Mouse (Mus musculus) lung, embryonic 14.5 days (tissue): Measurements from ENCODE around the gene Tfr2. TPM values are rescaled to one million over a fixed set of nuclear protein-coding genes. Genes with fewer than 3 reads are reported as not detected.
A peak's percentile ranks its signal among the peaks of the same experiment; 100 is the strongest.

ENCODE experiments used
- ATAC-seq: fragments of 200-750 bp; cut with Nextera tagmentation; 2 replicates; pipeline ENCODE4 v1.8.0; 2017; ENCODE audit warnings: mild to moderate bottlenecking, moderate TSS enrichment, moderate library complexity; ENCODE audit not compliant: insufficient read depth
- DNase-seq: peaks from one replicate; pipeline ENCODE4 v3.0.0-alpha.2; 2015
- H3K27ac ChIP-seq: fragments of 300-500 bp; sonication (generic); 2 replicates; pipeline ENCODE4 v1.5.1; 2014; ENCODE audit warnings: low read depth, mild to moderate bottlenecking, moderate library complexity
- H3K27me3 ChIP-seq: fragments of 300-500 bp; sonication (generic); 2 replicates; pipeline ENCODE4 v1.6.1; 2014; ENCODE audit warnings: low read length, control low read depth; ENCODE audit not compliant: insufficient read depth
- H3K36me3 ChIP-seq: fragments of 300-500 bp; sonication (generic); 2 replicates; pipeline ENCODE4 v1.6.1; 2014; ENCODE audit warnings: control low read depth; ENCODE audit not compliant: insufficient read depth
- H3K4me1 ChIP-seq: fragments of 300-500 bp; sonication (generic); 2 replicates; pipeline ENCODE4 v1.6.1; 2014; ENCODE audit warnings: antibody characterized with exemption, control low read depth; ENCODE audit not compliant: insufficient read depth
- H3K4me2 ChIP-seq: fragments of 300-500 bp; sonication (generic); 2 replicates; pipeline ENCODE4 v1.6.1; 2014; ENCODE audit warnings: mild to moderate bottlenecking
- H3K4me3 ChIP-seq: fragments of 300-500 bp; sonication (generic); 2 replicates; pipeline ENCODE4 v1.5.1; 2014; ENCODE audit warnings: low read depth, low read length
- H3K9ac ChIP-seq: fragments of 300-500 bp; sonication (generic); 2 replicates; pipeline ENCODE4 v1.6.1; 2014
- H3K9me3 ChIP-seq: fragments of 300-500 bp; sonication (generic); 2 replicates; pipeline ENCODE4 v1.6.1; 2016; ENCODE audit warnings: low read depth, low read length, control low read depth
- CTCF ChIP-seq: IDR thresholded peaks from 2 replicates; pipeline ENCODE4 v1.5.1; 2016; ENCODE audit warnings: antibody characterized with exemption, low read depth
- WGBS: fragments of 180-500 bp; shearing (Covaris S2); extraction: QIAGEN DNeasy Blood & Tissue Kit; methylation state at CpG from one replicate; pipeline ENCODE4 v1.1.7; 2014; 5-methylcytosine and 5-hydroxymethylcytosine counted together
- polyA plus RNA-seq: library from polyadenylated mRNA; unstranded; fragments of >200 nt; fragmentation: Nextera tagmentation; extraction: Ambion mirVana; gene quantifications from 2 replicates; pipeline ENCODE4 v1.2.1, GENCODE M21; 2014

Gene Tfr2
- polyA plus RNA-seq, 1 experiment from 2014 or later, result 0.47 TPM

GRCm38 (mm10) chr5:137551119-137551518, 18.5 kb upstream of the Tfr2 start:
- no peak overlapping the region for H3K4me2 ChIP-seq
- peak; percentile 38; the same call in 1 of the 2 replicates for TF ChIP-seq CTCF
- no peak for ATAC-seq
- H3K36me3 ChIP-seq, result no peaks in the 10 kb centered on the region
- no peak for DNase-seq
- H3K9ac ChIP-seq, result no peak overlapping the region
- H3K4me3 ChIP-seq, result no peak overlapping the region
- WGBS, result 64% methylated on average over 5 of the region's 5 CpGs
- no peak overlapping the region for H3K27ac ChIP-seq
- H3K27me3 ChIP-seq, result peaks cover 16% of the 10 kb centered on the region
- H3K4me1 ChIP-seq, result no peaks in the 10 kb centered on the region
- no peaks in the 10 kb centered on the region for H3K9me3 ChIP-seq

- no peaks in the 10 kb centered on the region for H3K36me3 ChIP-seq
- DNase-seq (no peak), ATAC-seq (no peak)
- H3K4me3 ChIP-seq, result peak overlapping the region; percentile 10; the same call in 1 of the 2 replicates
- TF ChIP-seq CTCF, result no peak
- H3K4me1 ChIP-seq, result no peaks in the 10 kb centered on the region
- no peak overlapping the region for H3K9ac ChIP-seq
- no peak overlapping the region for H3K27ac ChIP-seq
- peaks cover 16% of the 10 kb centered on the region for H3K27me3 ChIP-seq
- WGBS, result 31% methylated on average over 6 of the region's 6 CpGs
- peak overlapping the region; percentile 51 for H3K4me2 ChIP-seq
- H3K9me3 ChIP-seq, result no peaks in the 10 kb centered on the region
These were observed 16.6 kb upstream of the Tfr2 start for GRCm38 (mm10) chr5:137553000-137553399.

DNA sequence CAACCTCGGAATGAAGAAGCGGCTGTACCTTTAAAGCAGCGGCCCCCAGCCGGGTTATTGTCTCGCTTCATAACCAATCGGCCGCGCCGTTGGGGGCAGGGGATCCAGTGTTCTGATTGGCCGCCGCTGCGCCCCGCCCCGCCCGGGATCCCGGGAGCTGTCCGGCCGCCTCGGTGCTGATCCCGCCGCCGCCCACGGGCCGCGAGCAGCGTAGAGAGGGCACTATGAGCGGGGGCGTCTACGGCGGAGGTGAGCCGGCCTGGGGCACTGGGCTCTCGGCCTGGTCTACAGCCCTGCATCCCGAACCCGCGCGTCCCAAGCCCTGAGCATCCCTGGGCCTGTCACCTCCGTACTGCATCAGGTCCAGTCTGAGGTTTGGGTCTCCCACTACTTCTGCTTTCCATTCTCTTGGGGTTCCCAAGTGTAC, 16.2 kb upstream of the Tfr2 start, which contains the start of gene Actl6b:
Gene Actl6b (plus strand): TSS at position 107 of the 427 bp plus-strand sequence.
- TF ChIP-seq CTCF, result no peak
- peak within 1 kb of the TSS; percentile 51 for H3K4me2 ChIP-seq
- ATAC-seq (peak; percentile 73), DNase-seq (peak; percentile 85)
- H3K36me3 ChIP-seq, result no peaks in the 10 kb centered on the region
- H3K9me3 ChIP-seq, result no peaks in the 10 kb centered on the region
- H3K27ac ChIP-seq, result no peak within 1 kb of the TSS
- no peak within 1 kb of the TSS for H3K9ac ChIP-seq
- 2% methylated on average over 37 of the region's 37 CpGs for WGBS
- H3K4me3 ChIP-seq, result peak within 1 kb of the TSS; percentile 10; the same call in 1 of the 2 replicates
- H3K4me1 ChIP-seq, result no peaks in the 10 kb centered on the region
- peaks cover 16% of the 10 kb centered on the region for H3K27me3 ChIP-seq

DNA sequence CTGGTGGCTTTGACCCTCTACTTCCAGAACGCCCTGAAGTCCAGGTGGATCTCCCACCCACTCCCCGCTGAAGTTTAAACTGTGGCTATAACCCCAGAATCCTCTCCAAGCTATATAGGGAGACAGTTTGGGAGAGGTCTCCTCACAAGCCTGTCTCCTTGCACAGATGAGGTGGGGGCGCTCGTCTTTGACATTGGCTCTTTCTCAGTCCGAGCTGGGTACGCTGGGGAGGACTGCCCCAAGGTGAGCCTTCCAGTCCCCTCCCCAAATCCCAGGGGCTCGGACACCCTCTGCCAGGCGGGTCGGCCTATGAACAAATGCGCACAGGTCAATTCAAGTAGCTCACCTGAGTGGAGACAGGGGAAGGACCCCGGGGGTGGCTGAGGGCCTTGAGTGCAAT, 15.7 kb upstream of the Tfr2 start:
- Histone ChIP-seq H3K4me1 (no peaks in the 10 kb centered on the region), H3K27ac (no peak overlapping the region), H3K9me3 (no peaks in the 10 kb centered on the region), H3K9ac (no peak overlapping the region), H3K36me3 (no peaks in the 10 kb centered on the region), H3K4me3 (no peak overlapping the region), H3K27me3 (peaks cover 16% of the 10 kb centered on the region), H3K4me2 (no peak overlapping the region; the same call in 1 of the 2 replicates)
- ATAC-seq, result no peak
- WGBS, result 44% methylated on average over 11 of the region's 11 CpGs
- TF ChIP-seq CTCF, result no peak
- no peak for DNase-seq

- WGBS, result 67% methylated on average over 6 of the region's 6 CpGs
- no peak overlapping the region for H3K4me3 ChIP-seq
These were observed 8.1 kb upstream of the Tfr2 start for GRCm38 (mm10) chr5:137561556-137561955.

GRCm38 (mm10) chr5:137562965-137563364, 6.7 kb upstream of the Tfr2 start:
- Histone ChIP-seq H3K4me3 (no peak overlapping the region), H3K4me2 (no peak overlapping the region), H3K9me3 (no peaks in the 10 kb centered on the region), H3K36me3 (no peaks in the 10 kb centered on the region), H3K27ac (no peak overlapping the region), H3K9ac (no peak overlapping the region), H3K27me3 (no peaks in the 10 kb centered on the region), H3K4me1 (no peaks in the 10 kb centered on the region)
- ATAC-seq (no peak), DNase-seq (no peak)
- 52% methylated on average over 10 of the region's 10 CpGs for WGBS
- no peak for TF ChIP-seq CTCF

More at GRCm38 (mm10) chr5:137561556-137561955, 8.1 kb upstream of the Tfr2 start:
- Histone ChIP-seq H3K9me3 (no peaks in the 10 kb centered on the region), H3K4me2 (no peak overlapping the region), H3K27ac (no peak overlapping the region), H3K36me3 (no peaks in the 10 kb centered on the region), H3K27me3 (no peaks in the 10 kb centered on the region), H3K9ac (no peak overlapping the region), H3K4me1 (no peaks in the 10 kb centered on the region)
- no peak for ATAC-seq
- DNase-seq, result no peak
- TF ChIP-seq CTCF, result no peak

GRCm38 (mm10) chr5:137565744-137566143, 3.9 kb upstream of the Tfr2 start:
- ATAC-seq (no peak), DNase-seq (no peak)
- peaks cover 4% of the 10 kb centered on the region; the same call in 1 of the 2 replicates for H3K4me1 ChIP-seq
- H3K27ac ChIP-seq, result no peak overlapping the region
- H3K9ac ChIP-seq, result no peak overlapping the region
- 53% methylated on average over 6 of the region's 6 CpGs for WGBS
- no peaks in the 10 kb centered on the region for H3K9me3 ChIP-seq
- H3K36me3 ChIP-seq, result no peaks in the 10 kb centered on the region
- H3K4me2 ChIP-seq, result no peak overlapping the region
- TF ChIP-seq CTCF, result no peak
- no peaks in the 10 kb centered on the region for H3K27me3 ChIP-seq
- no peak overlapping the region for H3K4me3 ChIP-seq
